Mouse (Mus musculus) liver, postnatal 0 days (tissue): ENCODE data around the gene Troap.
A peak's percentile ranks its signal among the peaks of the same experiment; 100 is the strongest.

Source experiments
- CTCF ChIP-seq: sonication (generic); IDR thresholded peaks from 2 replicates; pipeline ENCODE4 v1.5.1; 2016; ENCODE audit warnings: antibody characterized with exemption, low read depth
- EP300 ChIP-seq: IDR thresholded peaks from 2 replicates; pipeline ENCODE4 v1.6.1; 2016; ENCODE audit warnings: antibody characterized with exemption, low read depth, mild to moderate bottlenecking

DNA sequence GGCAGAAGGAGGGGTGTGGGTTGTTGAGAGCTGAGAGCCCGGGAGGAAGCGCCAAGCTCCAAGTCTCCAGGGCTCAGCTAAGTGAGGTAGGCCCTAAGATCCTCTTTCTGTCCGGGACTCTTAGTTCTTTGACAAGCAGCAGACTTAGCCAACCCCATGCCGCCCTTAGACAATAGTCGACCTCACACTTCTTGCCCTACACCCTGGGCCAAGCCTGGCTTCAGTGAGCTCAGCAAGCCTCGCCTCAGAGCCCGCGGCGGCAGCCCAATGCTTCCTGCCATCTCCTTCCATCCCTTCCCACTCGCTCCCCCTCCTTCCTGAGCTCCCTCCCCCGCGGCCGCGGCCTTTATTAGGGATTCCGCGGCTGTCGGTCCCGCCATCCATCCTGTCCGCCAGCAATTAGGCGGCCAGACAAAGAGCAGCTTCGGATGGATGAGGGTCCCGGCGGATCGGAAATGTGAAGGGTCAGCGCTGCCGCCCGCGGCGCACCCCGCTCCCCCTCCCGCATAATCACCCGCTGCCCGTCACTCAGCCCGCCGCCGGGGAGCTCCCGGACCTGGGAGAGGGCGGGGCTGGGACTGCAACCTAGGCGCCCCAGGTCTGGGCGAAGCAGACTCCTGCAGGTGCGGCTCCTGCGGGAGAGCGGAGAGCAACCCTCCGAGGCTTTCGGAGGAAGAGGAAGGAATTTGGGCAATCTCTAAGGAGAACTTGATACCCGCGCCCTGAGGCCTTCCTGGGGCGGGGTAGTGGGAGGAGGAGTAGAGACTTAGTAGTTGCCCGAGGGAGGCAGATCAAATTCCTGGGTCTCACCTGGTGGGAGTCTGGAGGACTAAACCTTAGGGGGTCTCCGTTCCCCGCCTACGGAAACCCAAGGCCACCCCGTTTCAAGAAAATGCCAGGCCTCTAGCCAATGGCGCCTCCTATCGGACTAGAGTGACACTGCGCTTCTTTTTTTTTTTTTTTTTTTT lies 19.2 kb downstream of the Troap start:
- peak; percentile 51 for TF ChIP-seq CTCF
- TF ChIP-seq EP300: no peak
